Mouse (Mus musculus) right cerebral cortex, postnatal 10 days (tissue): ENCODE results near the gene Iffo2.

Experiments
- DNase-seq, 2 experiments: peaks; one replicate each; pipeline ENCODE4 v3.0.0; 2021; ENCODE audit warnings: low spot score in 2 of 2

Iffo2 gene

DNA sequence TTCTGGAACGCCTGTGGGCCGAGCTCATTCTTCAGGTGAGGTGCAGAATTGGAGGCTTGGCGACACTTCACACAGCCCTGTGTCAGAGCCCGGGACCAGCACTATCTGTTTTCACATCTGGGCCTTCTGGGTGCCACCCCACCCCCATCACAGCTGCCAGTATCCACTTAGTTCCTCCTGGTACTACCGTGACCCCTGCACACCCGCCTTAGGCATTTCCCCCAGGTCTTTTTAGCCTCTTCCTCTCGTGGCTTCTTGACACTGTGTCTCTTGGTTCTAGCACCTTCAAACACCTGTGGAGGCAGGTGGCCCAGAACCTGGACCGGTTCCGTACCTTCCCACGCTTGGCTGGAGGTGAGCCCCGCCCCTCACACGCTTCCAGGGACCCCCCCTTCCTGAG, 110.0 kb downstream of the Iffo2 start:
- no peak for DNase-seq

DNA sequence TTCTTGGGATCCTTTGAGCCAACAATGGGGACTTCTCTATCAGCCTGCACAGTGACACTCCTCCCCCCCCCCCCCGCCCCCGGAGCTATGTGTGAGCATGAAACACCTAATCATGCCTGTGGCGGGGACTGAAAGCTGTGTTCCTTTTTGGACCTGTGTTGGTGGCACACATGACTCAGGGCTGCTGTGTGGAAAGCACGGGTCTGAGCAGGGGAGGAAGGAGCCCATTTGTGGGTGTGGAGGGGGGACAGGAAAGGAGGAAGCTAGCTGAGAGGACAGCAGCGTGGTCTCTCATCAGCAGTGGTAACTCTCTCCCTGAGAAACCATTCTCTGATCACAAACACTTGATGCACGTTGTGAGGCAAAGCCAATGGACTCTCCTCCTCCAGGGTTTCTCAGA, 110.4 kb downstream of the Iffo2 start:
- DNase-seq, result peak in 1 of 2 experiments; percentile 13

DNA sequence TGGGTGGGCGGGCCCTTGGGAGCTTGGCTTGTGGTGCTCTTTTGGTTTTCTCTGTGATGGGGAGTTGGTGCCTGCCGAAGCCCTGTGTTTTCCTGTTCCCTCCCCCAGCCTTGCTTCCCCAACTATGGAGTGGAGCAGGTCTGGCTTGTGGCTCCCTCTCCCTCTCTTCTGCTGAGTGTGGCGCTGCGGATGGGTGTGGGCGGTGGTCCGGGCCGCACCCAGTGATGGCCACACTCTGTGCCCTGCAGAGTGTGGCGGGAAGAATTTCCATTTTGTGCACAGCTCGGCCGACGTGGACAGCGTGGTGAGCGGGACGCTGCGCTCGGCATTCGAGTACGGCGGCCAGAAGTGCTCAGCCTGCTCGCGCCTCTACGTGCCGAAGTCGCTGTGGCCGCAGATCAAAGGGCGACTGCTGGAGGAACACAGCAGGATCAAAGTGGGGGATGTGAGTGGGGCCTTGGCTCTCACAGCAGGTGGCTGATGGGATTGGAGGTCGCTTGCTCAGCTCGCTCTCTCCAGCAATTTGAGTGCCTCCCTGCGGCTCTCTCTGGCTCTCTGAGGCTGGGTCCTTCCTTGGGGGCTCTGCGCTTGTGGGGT, 111.6 kb downstream of the Iffo2 start:
- DNase-seq, result peak in 1 of 2 experiments; percentile 42

DNA sequence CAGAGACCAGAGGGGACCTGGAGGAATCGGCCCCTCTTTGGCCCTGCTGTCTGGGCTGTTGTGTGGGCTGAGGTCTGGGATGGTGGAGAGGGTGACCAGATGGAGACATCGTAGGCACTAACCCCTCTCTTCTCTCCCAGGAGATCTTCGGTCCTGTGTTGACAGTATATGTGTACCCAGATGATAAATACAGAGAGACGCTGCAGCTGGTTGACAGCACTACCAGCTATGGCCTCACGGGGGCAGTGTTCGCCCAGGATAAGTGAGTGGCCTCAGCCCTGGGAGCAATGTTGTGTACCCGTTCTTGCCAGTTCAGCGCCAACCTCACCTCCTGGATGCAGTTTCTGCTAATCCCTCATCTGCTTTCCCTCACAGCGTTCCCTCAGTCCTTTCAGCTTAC, 113.6 kb downstream of the Iffo2 start:
- peak; percentile 80 to 86 for DNase-seq

DNA sequence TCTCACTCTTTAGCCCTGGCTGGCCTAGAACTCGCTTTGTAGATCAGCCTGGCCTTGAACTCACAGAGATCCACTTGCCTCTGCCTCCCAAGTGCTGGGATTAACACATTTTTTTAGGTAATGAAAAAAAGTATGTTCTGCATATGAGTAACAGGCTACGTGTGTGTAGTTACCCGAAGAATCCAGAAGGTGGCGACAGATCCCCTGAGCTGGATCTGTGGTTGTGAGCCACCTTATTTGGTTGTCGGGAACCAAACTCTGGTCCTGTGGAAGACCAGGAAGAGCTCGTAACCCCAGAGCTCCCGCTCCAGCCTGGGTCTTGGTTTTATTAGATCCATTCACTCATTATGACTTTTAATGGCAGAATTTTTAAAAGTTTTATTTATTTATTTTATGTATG, 116.6 kb downstream of the Iffo2 start:
- peak in 1 of 2 experiments; percentile 16 for DNase-seq

DNA sequence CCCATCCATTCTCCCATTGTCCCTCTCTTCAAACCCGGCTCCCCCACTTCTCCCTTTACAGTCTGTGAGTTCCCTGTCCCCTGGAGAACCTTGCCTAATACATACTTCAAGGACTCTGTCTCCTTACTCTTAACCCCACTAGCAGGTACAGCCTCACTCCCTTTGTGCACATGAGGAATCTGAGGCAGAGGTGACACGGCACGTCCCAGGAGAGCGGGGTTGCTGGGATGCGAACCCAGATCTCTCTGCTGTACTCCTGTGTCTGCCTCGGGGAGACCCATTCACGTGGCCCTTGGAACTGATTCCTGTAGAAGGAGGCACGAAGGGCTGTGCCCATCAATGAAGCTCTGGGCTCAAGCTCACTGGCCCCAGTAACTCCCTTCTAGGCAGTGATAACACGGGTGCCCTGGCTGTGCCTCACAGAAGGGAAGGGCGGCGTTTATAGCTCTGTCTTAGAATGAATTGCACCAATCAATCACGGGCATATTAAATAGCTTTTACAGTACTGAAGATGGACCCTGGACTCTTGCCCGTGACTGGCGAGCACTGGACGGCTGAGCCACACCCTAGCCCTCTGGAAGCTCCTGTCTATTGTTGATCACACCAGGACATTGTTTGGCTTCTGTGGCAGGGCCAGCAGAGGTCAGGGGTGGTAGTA, 119.9 kb downstream of the Iffo2 start:
- DNase-seq, result no peak

DNA sequence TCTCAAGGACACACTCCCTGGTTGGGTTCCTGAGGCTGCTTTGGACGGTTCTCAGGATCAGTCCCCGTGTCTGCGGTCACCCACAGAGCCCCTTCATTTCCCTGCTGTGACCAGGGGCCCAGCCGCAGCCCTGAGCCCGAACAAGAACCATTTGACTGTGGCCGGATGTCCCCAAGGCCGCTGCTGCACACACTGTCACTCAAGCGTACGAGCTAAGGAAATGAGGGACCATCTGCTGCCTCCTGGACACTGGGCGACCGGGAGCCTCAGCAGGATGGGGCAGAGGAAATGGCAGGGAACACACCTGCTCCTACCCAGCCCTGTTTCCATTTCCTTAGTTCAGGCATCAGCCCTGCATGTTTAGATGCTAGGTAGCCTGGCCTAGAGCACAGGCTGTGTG, 120.6 kb downstream of the Iffo2 start:
- peak in 1 of 2 experiments; percentile 13 for DNase-seq

DNA sequence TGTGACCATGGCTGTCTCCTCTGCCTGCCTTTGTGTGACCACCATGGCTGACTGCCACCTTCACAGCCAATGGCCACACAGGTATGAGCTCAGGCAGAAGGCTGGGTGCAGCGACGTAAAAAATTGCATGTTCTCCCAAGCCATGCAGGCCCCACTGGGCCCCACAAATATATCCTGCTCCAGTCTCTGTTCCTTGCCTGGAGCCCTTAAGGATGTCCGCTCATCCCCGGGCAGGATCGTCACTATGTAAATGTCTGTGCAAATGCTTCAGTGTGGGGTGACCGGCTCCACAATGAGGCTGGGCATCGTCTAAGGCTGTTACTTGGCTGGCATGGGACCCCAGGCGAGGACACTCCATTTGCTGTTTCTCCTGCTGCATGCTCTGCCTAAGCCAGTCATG, 122.9 kb downstream of the Iffo2 start, which contains the start of gene Tas1r2:
Tas1r2 (plus strand) TSS at position 301 of the 400 bp plus-strand sequence.
- DNase-seq, result no peak

DNA sequence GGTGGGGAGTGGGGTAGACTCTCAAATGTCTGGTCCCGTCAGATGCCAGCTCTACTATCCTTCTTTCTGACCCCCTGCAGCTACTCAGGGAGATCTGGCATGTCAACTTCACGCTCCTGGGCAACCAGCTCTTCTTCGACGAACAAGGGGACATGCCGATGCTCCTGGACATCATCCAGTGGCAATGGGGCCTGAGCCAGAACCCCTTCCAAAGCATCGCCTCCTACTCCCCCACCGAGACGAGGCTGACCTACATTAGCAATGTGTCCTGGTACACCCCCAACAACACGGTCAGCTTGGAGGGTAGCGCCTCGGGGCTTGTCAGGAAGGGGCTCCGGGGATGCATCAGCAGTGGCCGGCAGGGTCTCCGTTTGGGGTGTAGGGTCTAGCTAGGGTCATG, 131.5 kb downstream of the Iffo2 start:
- no peak for DNase-seq

DNA sequence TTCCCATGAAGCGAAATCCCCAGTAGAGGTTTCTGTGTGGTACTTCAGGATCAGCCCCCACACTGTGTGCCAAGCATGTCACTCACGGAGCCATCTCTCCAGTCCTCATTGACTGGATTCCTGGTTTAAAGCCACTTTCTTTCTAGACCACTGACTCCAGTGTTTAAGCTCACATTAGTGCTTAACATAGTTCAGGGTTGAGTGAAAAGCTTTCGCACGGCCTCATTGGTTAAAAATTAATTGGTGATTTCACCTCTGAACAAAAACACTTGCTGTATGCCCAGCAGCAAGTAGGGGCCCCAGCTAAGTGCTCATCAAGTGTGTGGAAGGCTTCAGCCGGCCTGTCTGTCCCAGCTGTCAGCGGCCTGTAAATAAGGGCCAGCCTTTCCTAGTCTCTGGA, 137.3 kb downstream of the Iffo2 start:
- DNase-seq, result no peak

DNA sequence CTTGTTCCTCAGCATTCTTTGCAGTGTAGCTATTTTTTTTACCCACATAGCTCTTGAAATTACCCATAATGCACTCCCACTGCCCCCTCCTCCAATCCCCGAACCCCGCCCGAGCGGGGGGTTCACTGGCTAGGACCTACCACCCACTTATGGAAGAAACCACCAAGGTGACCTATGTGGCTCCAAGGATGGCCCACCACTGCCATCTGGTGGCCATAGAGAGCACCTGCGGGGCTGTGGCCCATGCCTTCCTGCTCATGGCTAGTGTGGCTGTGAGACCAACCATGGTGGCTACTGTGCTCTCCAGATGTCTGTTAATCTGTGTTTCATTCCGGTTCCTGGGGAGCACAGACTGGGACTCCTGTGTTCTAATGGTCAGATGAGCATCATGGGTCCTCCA, 139.5 kb downstream of the Iffo2 start:
- DNase-seq, result no peak
